Mouse (Mus musculus): ENCODE measurements around the gene Slc9b2. TPM values are rescaled to one million over a fixed set of nuclear protein-coding genes. Genes with fewer than 3 reads are reported as not detected.
A peak's percentile ranks its signal among the peaks of the same experiment; 100 is the strongest.

Slc9b2 gene
- total RNA-seq (2012; rRNA removed), result 5.2 and 8.8 TPM in 2 replicates

- H3K4me1 ChIP-seq (ENCODE audit: control insufficient read depth in 2 of 2, insufficient read depth in 2 of 2, low read length in 2 of 2, poor library complexity in 1 of 2), result peaks cover 0 to 9% of the 10 kb centered on the region in 2 experiments; a peak in 1 of 4 replicates
- peak within 1 kb of the TSS; percentile 47; the same call in 1 of the 2 replicates for H3K9ac ChIP-seq (ENCODE audit: insufficient read depth, low read depth, low read length, poor library complexity, severe bottlenecking)
- H3K36me3 ChIP-seq (ENCODE audit: control insufficient read depth, insufficient read depth, low read length, poor library complexity, severe bottlenecking), result no peaks in the 10 kb centered on the region
- H3K27ac ChIP-seq (ENCODE audit: insufficient read depth, low read depth, low read length, poor library complexity, severe bottlenecking), result no peak within 1 kb of the TSS
- no peak for TF ChIP-seq CHD2 (IDR thresholded peaks at IDR 0.05; ENCODE audit: low read depth, low read length)
- no peak for TF ChIP-seq ZNF384 (IDR thresholded peaks at IDR 0.05; ENCODE audit: low read depth, low read length)
- TF ChIP-seq HCFC1 (IDR thresholded peaks at IDR 0.05; ENCODE audit: borderline replicate concordance, insufficient read depth, low read length), result no peak
- TF ChIP-seq ZC3H11A (IDR thresholded peaks at IDR 0.05; ENCODE audit: borderline replicate concordance, low read depth, low read length), result no peak
- TF ChIP-seq MAFK (IDR thresholded peaks at IDR 0.05; ENCODE audit: insufficient read depth, low read depth, low read length), result no peak
- H3K4me3 ChIP-seq (ENCODE audit: insufficient read depth in 1 of 2, low read depth in 1 of 2, low read length in 2 of 2, poor library complexity in 1 of 2, severe bottlenecking in 1 of 2), result peak within 1 kb of the TSS; percentile 40 to 45; a peak in 3 of 4 replicates
- DNase-seq (ENCODE audit: low read depth, low spot score), result no peak
- in situ Hi-C loops (cut with MboI; ENCODE audit: low sequenced_read_pairs in 2 of 2, unreplicated experiment in 2 of 2), result no loop called here
- no peaks in the 10 kb centered on the region for H3K9me3 ChIP-seq (ENCODE audit: control insufficient read depth, insufficient read depth, low read depth, low read length)
Observed at GRCm38 (mm10) chr3:135307411-135308259, at the start of gene Slc9b2. Gene Slc9b2, plus strand, starts transcription at chr3:135307700.

- Histone ChIP-seq H3K27ac (ENCODE audit: insufficient read depth, low read depth, low read length, poor library complexity, severe bottlenecking) (no peak overlapping the region), H3K36me3 (ENCODE audit: control insufficient read depth, insufficient read depth, low read length, poor library complexity, severe bottlenecking) (peaks cover 35% of the 10 kb centered on the region), H3K4me3 (ENCODE audit: insufficient read depth in 1 of 2, low read depth in 1 of 2, low read length in 2 of 2, poor library complexity in 1 of 2, severe bottlenecking in 1 of 2) (no peak overlapping the region), H3K4me1 (ENCODE audit: control insufficient read depth in 2 of 2, insufficient read depth in 2 of 2, low read length in 2 of 2, poor library complexity in 1 of 2) (no peaks in the 10 kb centered on the region), H3K9ac (ENCODE audit: insufficient read depth, low read depth, low read length, poor library complexity, severe bottlenecking) (no peak overlapping the region), H3K9me3 (ENCODE audit: control insufficient read depth, insufficient read depth, low read depth, low read length) (no peaks in the 10 kb centered on the region)
- TF ChIP-seq HCFC1 (IDR thresholded peaks at IDR 0.05; ENCODE audit: borderline replicate concordance, insufficient read depth, low read length) (no peak), MAFK (IDR thresholded peaks at IDR 0.05; ENCODE audit: insufficient read depth, low read depth, low read length) (no peak), CHD2 (IDR thresholded peaks at IDR 0.05; ENCODE audit: low read depth, low read length) (no peak), ZNF384 (IDR thresholded peaks at IDR 0.05; ENCODE audit: low read depth, low read length) (no peak), ZC3H11A (IDR thresholded peaks at IDR 0.05; ENCODE audit: borderline replicate concordance, low read depth, low read length) (no peak)
- DNase-seq (ENCODE audit: low read depth, low spot score), result no peak
- in situ Hi-C loops (cut with MboI; ENCODE audit: low sequenced_read_pairs in 2 of 2, unreplicated experiment in 2 of 2), result no loop called here
Observed at GRCm38 (mm10) chr3:135258919-135259318, 48.6 kb upstream of the Slc9b2 start.

- Histone ChIP-seq H3K4me3 (ENCODE audit: insufficient read depth in 1 of 2, low read depth in 1 of 2, low read length in 2 of 2, poor library complexity in 1 of 2, severe bottlenecking in 1 of 2) (no peak overlapping the region), H3K9me3 (ENCODE audit: control insufficient read depth, insufficient read depth, low read depth, low read length) (no peaks in the 10 kb centered on the region), H3K27ac (ENCODE audit: insufficient read depth, low read depth, low read length, poor library complexity, severe bottlenecking) (no peak overlapping the region), H3K36me3 (ENCODE audit: control insufficient read depth, insufficient read depth, low read length, poor library complexity, severe bottlenecking) (peaks cover 41% of the 10 kb centered on the region), H3K4me1 (ENCODE audit: control insufficient read depth in 2 of 2, insufficient read depth in 2 of 2, low read length in 2 of 2, poor library complexity in 1 of 2) (no peaks in the 10 kb centered on the region), H3K9ac (ENCODE audit: insufficient read depth, low read depth, low read length, poor library complexity, severe bottlenecking) (no peak overlapping the region)
- in situ Hi-C loops (cut with MboI; ENCODE audit: low sequenced_read_pairs in 2 of 2, unreplicated experiment in 2 of 2), result no loop called here
- no peak for DNase-seq (ENCODE audit: low read depth, low spot score)
- TF ChIP-seq ZNF384 (IDR thresholded peaks at IDR 0.05; ENCODE audit: low read depth, low read length) (no peak), CHD2 (IDR thresholded peaks at IDR 0.05; ENCODE audit: low read depth, low read length) (no peak), ZC3H11A (IDR thresholded peaks at IDR 0.05; ENCODE audit: borderline replicate concordance, low read depth, low read length) (no peak), MAFK (IDR thresholded peaks at IDR 0.05; ENCODE audit: insufficient read depth, low read depth, low read length) (no peak), HCFC1 (IDR thresholded peaks at IDR 0.05; ENCODE audit: borderline replicate concordance, insufficient read depth, low read length) (no peak)
Observed at GRCm38 (mm10) chr3:135260233-135260632, 47.3 kb upstream of the Slc9b2 start.

GRCm38 (mm10) chr3:135268616-135269015 is 38.9 kb upstream of the Slc9b2 start:
- H3K27ac ChIP-seq (ENCODE audit: insufficient read depth, low read depth, low read length, poor library complexity, severe bottlenecking), result no peak overlapping the region
- H3K9me3 ChIP-seq (ENCODE audit: control insufficient read depth, insufficient read depth, low read depth, low read length), result no peaks in the 10 kb centered on the region
- H3K4me1 ChIP-seq (ENCODE audit: control insufficient read depth in 2 of 2, insufficient read depth in 2 of 2, low read length in 2 of 2, poor library complexity in 1 of 2), result no peaks in the 10 kb centered on the region
- no peak for DNase-seq (ENCODE audit: low read depth, low spot score)
- H3K36me3 ChIP-seq (ENCODE audit: control insufficient read depth, insufficient read depth, low read length, poor library complexity, severe bottlenecking), result peaks cover 41% of the 10 kb centered on the region
- no peak overlapping the region for H3K9ac ChIP-seq (ENCODE audit: insufficient read depth, low read depth, low read length, poor library complexity, severe bottlenecking)
- in situ Hi-C loops (cut with MboI; ENCODE audit: low sequenced_read_pairs in 2 of 2, unreplicated experiment in 2 of 2), result no loop called here
- H3K4me3 ChIP-seq (ENCODE audit: insufficient read depth in 1 of 2, low read depth in 1 of 2, low read length in 2 of 2, poor library complexity in 1 of 2, severe bottlenecking in 1 of 2), result no peak overlapping the region
- TF ChIP-seq MAFK (IDR thresholded peaks at IDR 0.05; ENCODE audit: insufficient read depth, low read depth, low read length) (no peak), ZNF384 (IDR thresholded peaks at IDR 0.05; ENCODE audit: low read depth, low read length) (no peak), ZC3H11A (IDR thresholded peaks at IDR 0.05; ENCODE audit: borderline replicate concordance, low read depth, low read length) (no peak), HCFC1 (IDR thresholded peaks at IDR 0.05; ENCODE audit: borderline replicate concordance, insufficient read depth, low read length) (no peak), CHD2 (IDR thresholded peaks at IDR 0.05; ENCODE audit: low read depth, low read length) (no peak)
